Comparison of ENCODE assay signal across 11 mouse cellular contexts in the genomic region with DNA sequence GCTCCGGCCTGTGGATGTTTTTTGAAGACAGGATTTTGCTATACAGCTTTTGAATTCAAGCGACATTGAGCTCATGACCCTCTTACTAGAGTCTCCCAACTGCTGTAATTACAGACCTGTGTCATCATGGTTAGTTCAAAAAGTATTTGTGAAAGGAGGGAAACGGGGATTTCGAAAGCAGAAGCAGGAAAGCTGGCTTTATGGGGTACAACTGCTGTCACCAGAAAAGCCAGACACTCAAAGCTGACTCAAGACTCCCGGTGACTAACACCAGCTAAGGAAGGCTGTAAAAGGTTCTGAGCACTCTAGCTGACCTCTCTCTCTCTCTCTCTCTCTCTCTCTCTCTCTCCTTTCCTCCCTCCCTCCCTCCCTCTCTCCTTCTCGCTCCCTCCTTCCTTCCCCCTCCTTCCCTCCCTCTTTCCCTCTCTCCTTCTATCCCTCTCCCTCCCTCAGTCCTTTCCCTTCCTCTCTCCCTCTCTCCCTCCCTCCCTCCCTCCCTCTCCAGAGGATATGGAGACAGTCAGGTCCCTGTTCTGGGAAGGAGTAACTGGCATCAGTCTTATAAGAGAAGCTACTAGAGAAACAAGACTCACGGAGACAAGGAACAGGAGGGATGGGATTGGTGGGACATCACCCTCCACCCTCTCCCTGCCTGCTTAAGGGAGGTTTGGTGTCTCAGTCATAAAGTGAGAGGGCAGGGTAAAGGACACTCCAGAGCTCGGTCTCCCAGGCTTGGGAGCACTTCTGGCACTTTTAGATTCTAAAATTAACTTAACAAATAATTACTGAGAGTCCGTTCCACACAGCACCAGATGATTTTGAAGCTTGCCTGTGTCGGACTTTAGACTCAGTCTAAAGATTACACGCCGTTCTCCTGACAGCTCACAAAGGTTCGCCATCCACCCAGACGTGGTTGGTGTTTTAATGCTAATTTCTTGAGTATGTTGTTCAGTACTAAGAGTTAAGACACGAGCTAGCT. TPM values are rescaled to one million over a fixed set of nuclear protein-coding genes. Genes with fewer than 3 reads are reported as not detected.
DNase-seq lines count a peak whose midpoint lies in the region; TF ChIP-seq lines count a peak whose summit lies in the region.
"Had no signal": no experiment of that assay in that cellular context is flagged by ENCODE, and none has a peak within 500 bp of the region (broad histone marks: within the 10 kb centered on the region; RNA-seq: fewer than 3 reads in every experiment).

No protein-coding gene starts in this region.

- H3K4me3 ChIP-seq in embryonic fibroblast, embryonic 13.5 days (ENCODE audit: insufficient read depth, low read length): no peak overlapping the region
- H3K4me3 ChIP-seq: hindbrain, embryonic 15.5 days had no signal

- H3K4me1 ChIP-seq in embryonic fibroblast, embryonic 13.5 days (ENCODE audit: control insufficient read depth, insufficient read depth, low read length): peaks cover 6% of the 10 kb centered on the region
- H3K4me1 ChIP-seq: hindbrain, embryonic 15.5 days had no signal

- no peak for TF ChIP-seq CTCF in embryonic fibroblast, embryonic 13.5 days (IDR thresholded peaks at IDR 0.05; ENCODE audit: borderline replicate concordance, insufficient read depth, low read length)

- TF ChIP-seq POLR2A in embryonic fibroblast, embryonic 13.5 days (IDR thresholded peaks at IDR 0.05; ENCODE audit: low read depth, low read length): no peak

- H3K27ac ChIP-seq in embryonic fibroblast, embryonic 13.5 days (ENCODE audit: insufficient read depth, low read length): peak overlapping the region; percentile 78
- H3K27ac ChIP-seq: hindbrain, embryonic 15.5 days had no signal

- DNase-seq in lung, postnatal 25 days (ENCODE audit: low spot score): peak; percentile 24
- DNase-seq in lung, postnatal 4 days: no peak
- peak; percentile 69 to 81 for DNase-seq in kidney, postnatal 36 days
- no peak for DNase-seq in layer of hippocampus, adult 11-12 months (ENCODE audit: low spot score)
- no peak for DNase-seq in thymus, postnatal 25 days
- no peak for DNase-seq in adrenal gland, postnatal 25 days
- DNase-seq: lung, postnatal 10 days; right cerebral cortex, postnatal 14 days; thymus, postnatal 4 days had no signal

RNA-seq across cellular contexts. Expression of a gene that starts 7.0 kb away (rescaled TPM):
- polyA plus RNA-seq in embryonic fibroblast, embryonic 13.5 days (2011; ENCODE audit: insufficient read length, low read depth, missing spikeins): 15.8 and 19.5 TPM in 2 replicates
- 7.8 and 12.3 TPM in 2 replicates for total RNA-seq in adrenal gland, postnatal 25 days (2021)

RNA-seq across cellular contexts. Expression of a gene that starts 9.9 kb away (rescaled TPM):
- 112 and 146 TPM in 2 replicates for polyA plus RNA-seq in embryonic fibroblast, embryonic 13.5 days (2011; ENCODE audit: insufficient read length, low read depth, missing spikeins)
- total RNA-seq in adrenal gland, postnatal 25 days (2021): 264 and 267 TPM in 2 replicates

Comparison
In these comparisons a context has a peak if more than half of its experiments do, and no peak if none do; other contexts are left out.
1. DNase-seq: peak in lung, postnatal 25 days (single experiment) and kidney, postnatal 36 days (2 of 2); none in lung, postnatal 4 days (0 of 2), layer of hippocampus, adult 11-12 months (single experiment), thymus, postnatal 25 days (single experiment) and adrenal gland, postnatal 25 days (single experiment).